In the genomic region with DNA sequence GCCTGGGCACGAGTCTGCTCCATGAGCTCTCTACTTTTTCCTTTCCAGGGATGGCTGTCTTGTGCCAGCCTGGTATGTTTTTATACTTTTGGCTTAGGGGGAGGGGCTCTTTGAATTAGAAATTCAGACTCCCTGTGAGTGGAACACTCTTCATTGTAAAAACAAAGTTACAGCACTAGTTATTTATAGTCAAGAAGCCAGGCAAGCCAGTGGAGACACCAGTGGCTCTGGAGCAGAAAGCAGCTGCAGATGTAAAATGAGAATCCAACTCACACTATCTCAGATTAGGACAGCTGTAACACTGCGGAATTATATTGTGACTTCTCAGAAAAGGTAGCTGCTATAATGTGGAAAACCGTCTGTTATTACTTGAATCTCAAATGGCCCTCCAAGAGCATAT, we compare ENCODE assay signal across 21 mouse cellular contexts.
A peak's percentile ranks its signal among the peaks of the same experiment; 100 is the strongest.
DNase-seq lines count a peak whose midpoint lies in the region; ATAC-seq and TF ChIP-seq lines count a peak whose summit lies in the region.
"Had no signal": no experiment of that assay in that cellular context is flagged by ENCODE, and none has a peak within 500 bp of the region (broad histone marks: within the 10 kb centered on the region; RNA-seq: fewer than 3 reads in every experiment).

No protein-coding gene starts in this region.

- no peak for TF ChIP-seq POLR2A in myocyte (IDR thresholded peaks at IDR 0.05; ENCODE audit: insufficient read length, low read depth)

- H3K4me1 ChIP-seq in heart, embryonic 16.5 days (ENCODE audit: control insufficient read depth, insufficient read depth, low read length) = peaks cover 7% of the 10 kb centered on the region
- H3K4me1 ChIP-seq in limb, embryonic 13.5 days = peaks cover 7% of the 10 kb centered on the region; the same call in 1 of the 2 replicates
- no peaks in the 10 kb centered on the region; the same call in 1 of the 2 replicates for H3K4me1 ChIP-seq in limb, embryonic 10.5 days
- H3K4me1 ChIP-seq: forebrain, embryonic 10.5 days; forebrain, embryonic 15.5 days; hindbrain, embryonic 15.5 days had no signal

- intact Hi-C loops in gastrocnemius, adult 2 months (cut with DNase I) = no loop called here

- H3K79me2 ChIP-seq in myocyte (ENCODE audit: control insufficient read depth, insufficient read depth) = no peaks in the 10 kb centered on the region

- H3K9me3 ChIP-seq in heart, embryonic 16.5 days (replicated peaks; ENCODE audit: control insufficient read depth, low read length) = no peaks in the 10 kb centered on the region
- no peaks in the 10 kb centered on the region for H3K9me3 ChIP-seq in limb, embryonic 13.5 days
- H3K9me3 ChIP-seq in limb, embryonic 10.5 days (replicated peaks) = no peaks in the 10 kb centered on the region
- H3K9me3 ChIP-seq: embryonic facial prominence, embryonic 13.5 days; forebrain, embryonic 10.5 days; forebrain, embryonic 15.5 days; hindbrain, embryonic 15.5 days had no signal

- DNase-seq in gastrocnemius, adult 2 months = no peak
- DNase-seq in gastrocnemius, postnatal 25 days = no peak
- no peak for DNase-seq in heart, adult 18-20 months
- no peak for DNase-seq in limb, embryonic 10.5 days (ENCODE audit: low spot score)
- DNase-seq: adrenal gland, postnatal 10 days; cerebellum, adult 11-12 months; cerebellum, adult 9-10 months; cerebellum, postnatal 25 days; gastrocnemius, postnatal 10 days; heart, postnatal 36 days had no signal

- no peak overlapping the region for H3K4me2 ChIP-seq in heart, embryonic 16.5 days (ENCODE audit: low read depth, low read length)
- H3K4me2 ChIP-seq in limb, embryonic 13.5 days (replicated peaks) = no peak overlapping the region
- peak overlapping the region; percentile 46 for H3K4me2 ChIP-seq in myocyte (ENCODE audit: low read depth)
- H3K4me2 ChIP-seq: embryonic facial prominence, embryonic 13.5 days; forebrain, embryonic 15.5 days; heart, embryonic 11.5 days; hindbrain, embryonic 15.5 days had no signal

- H3ac ChIP-seq in myocyte (ENCODE audit: control insufficient read depth, insufficient read length) = no peak overlapping the region

- H3K36me3 ChIP-seq in heart, embryonic 16.5 days (ENCODE audit: control insufficient read depth, insufficient read depth) = no peaks in the 10 kb centered on the region
- H3K36me3 ChIP-seq in limb, embryonic 13.5 days = no peaks in the 10 kb centered on the region
- no peaks in the 10 kb centered on the region for H3K36me3 ChIP-seq in limb, embryonic 10.5 days
- H3K36me3 ChIP-seq in myocyte (ENCODE audit: control insufficient read depth, insufficient read depth) = no peaks in the 10 kb centered on the region
- H3K36me3 ChIP-seq: embryonic facial prominence, embryonic 13.5 days; forebrain, embryonic 10.5 days; forebrain, embryonic 15.5 days; hindbrain, embryonic 15.5 days had no signal

- no peaks in the 10 kb centered on the region for H3K27me3 ChIP-seq in heart, embryonic 16.5 days (ENCODE audit: control insufficient read depth, insufficient read depth, low read length)
- no peaks in the 10 kb centered on the region for H3K27me3 ChIP-seq in limb, embryonic 13.5 days
- H3K27me3 ChIP-seq in limb, embryonic 10.5 days (ENCODE audit: low read depth, poor library complexity, severe bottlenecking) = no peaks in the 10 kb centered on the region
- no peaks in the 10 kb centered on the region for H3K27me3 ChIP-seq in myocyte (ENCODE audit: control insufficient read depth, insufficient read depth, insufficient read length)
- H3K27me3 ChIP-seq: embryonic facial prominence, embryonic 13.5 days; forebrain, embryonic 15.5 days; hindbrain, embryonic 15.5 days had no signal

- no peak; the same call in 1 of the 2 replicates for ATAC-seq in heart, embryonic 16.5 days (replicated peaks; ENCODE audit: extremely low read depth, insufficient read depth, low FRiP score)
- ATAC-seq in limb, embryonic 13.5 days (ENCODE audit: low FRiP score, low read depth) = peak; percentile 69
- no peak for ATAC-seq in cerebellum, adult (ENCODE audit: insufficient number of reproducible peaks, low FRiP score, low TSS enrichment)
- ATAC-seq: forebrain, embryonic 15.5 days; intestine, embryonic 16.5 days had no signal

- H3K4me3 ChIP-seq in gastrocnemius, adult 2 months = no peak overlapping the region
- H3K4me3 ChIP-seq in heart, embryonic 16.5 days (ENCODE audit: low read length) = no peak overlapping the region
- H3K4me3 ChIP-seq in limb, embryonic 13.5 days = no peak overlapping the region
- no peak overlapping the region for H3K4me3 ChIP-seq in limb, embryonic 10.5 days
- no peak overlapping the region for H3K4me3 ChIP-seq in myocyte
- H3K4me3 ChIP-seq: embryonic facial prominence, embryonic 13.5 days; erythroblast, embryonic 14.5 days; forebrain, embryonic 10.5 days; forebrain, embryonic 15.5 days; hindbrain, embryonic 15.5 days had no signal

- 53% methylated on average over 3 of the region's 3 CpGs for WGBS in heart, embryonic 16.5 days
- WGBS in limb, embryonic 13.5 days = 65% methylated on average over 3 of the region's 3 CpGs
- 82% methylated on average over 3 of the region's 3 CpGs for WGBS in limb, embryonic 10.5 days

- peak overlapping the region; percentile 72 for H3K27ac ChIP-seq in gastrocnemius, adult 2 months
- peak overlapping the region; percentile 61 for H3K27ac ChIP-seq in heart, embryonic 16.5 days (ENCODE audit: low read length)
- H3K27ac ChIP-seq in limb, embryonic 13.5 days = no peak overlapping the region; the same call in 1 of the 2 replicates
- H3K27ac ChIP-seq in limb, embryonic 10.5 days = no peak overlapping the region
- H3K27ac ChIP-seq: embryonic facial prominence, embryonic 13.5 days; forebrain, embryonic 10.5 days; forebrain, embryonic 15.5 days; hindbrain, embryonic 15.5 days had no signal

- H3K9ac ChIP-seq in heart, embryonic 16.5 days (ENCODE audit: low read length) = 0 out of 2 replicates have a peak overlapping the region, but pooled peaks have one; percentile 15
- H3K9ac ChIP-seq in limb, embryonic 13.5 days = no peak overlapping the region
- H3K9ac ChIP-seq: embryonic facial prominence, embryonic 13.5 days; forebrain, embryonic 15.5 days; hindbrain, embryonic 15.5 days had no signal

- TF ChIP-seq CTCF in gastrocnemius, adult 2 months (IDR thresholded peaks at IDR 0.05) = no peak

TF ChIP-seq in myocyte, 11 proteins besides CTCF, POLR2A, EP300 and RAD21:
- peak in 2 of 3 experiments; percentile 40 to 95 for TF ChIP-seq MYOG (IDR thresholded peaks at IDR 0.05; ENCODE audit: control insufficient read depth in 1 of 3, insufficient read depth in 1 of 3, insufficient read length in 2 of 3, low read depth in 2 of 3)
- TF ChIP-seq POLR2AphosphoS2 (IDR thresholded peaks at IDR 0.05; ENCODE audit: insufficient read length, low read depth) = no peak
- peak; percentile 51 for TF ChIP-seq TCF12 (IDR thresholded peaks at IDR 0.05; ENCODE audit: insufficient read depth, poor library complexity, severe bottlenecking)
- TF ChIP-seq MYOD1 (IDR thresholded peaks at IDR 0.05; ENCODE audit: control insufficient read depth in 1 of 3, insufficient read length in 2 of 3, low read depth in 2 of 3) = peak; percentile 62 to 70 (median 62)
- TF ChIP-seq E2F4 (IDR thresholded peaks at IDR 0.05; ENCODE audit: insufficient read depth) = no peak
TF ChIP-seq in myocyte: peak in this region for 3.

Comparison
In these comparisons a context has a peak if more than half of its experiments do, and no peak if none do; other contexts are left out.
1. H3K27ac ChIP-seq: peak in gastrocnemius, adult 2 months (single experiment) and heart, embryonic 16.5 days (single experiment); none in limb, embryonic 13.5 days (single experiment) and limb, embryonic 10.5 days (single experiment).